Mouse (Mus musculus): ENCODE data around the gene Frrs1l. TPM values are rescaled to one million over a fixed set of nuclear protein-coding genes. Genes with fewer than 3 reads are reported as not detected.

Frrs1l gene
- total and polyA plus RNA-seq, 3 experiments = not detected

DNA sequence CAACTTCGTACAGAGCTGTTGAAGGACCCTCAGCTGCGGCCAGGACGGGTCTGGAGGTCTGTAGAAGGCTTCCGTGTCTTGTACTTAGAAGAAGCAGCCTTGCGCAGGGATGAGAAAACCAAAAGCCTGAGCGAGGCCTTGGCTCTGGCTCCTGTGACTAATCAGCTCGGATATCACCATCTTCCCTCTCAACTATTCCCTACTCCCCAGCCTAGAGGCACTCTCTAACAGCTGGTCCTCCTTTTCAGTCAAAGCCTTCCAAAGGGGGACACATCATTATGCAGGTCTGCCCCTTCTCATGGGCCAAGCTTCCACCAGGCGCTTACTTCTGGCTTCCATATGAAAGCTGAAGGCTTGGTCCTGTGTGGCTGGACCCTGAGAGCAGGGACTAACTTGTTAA is 13.7 kb upstream of the Frrs1l start:
- H3K4me1 ChIP-seq (ENCODE audit: control insufficient read depth in 1 of 2, insufficient read depth in 2 of 2) = peaks cover 0 to 4% of the 10 kb centered on the region in 2 experiments; a peak in 2 of 4 replicates
- H3K27ac ChIP-seq (ENCODE audit: insufficient read depth, low read depth) = no peak overlapping the region
- dilution Hi-C loops (cut with MboI; ENCODE audit: extremely low pct_ligation_motif_present, extremely low pct_unique_long_range_greater_than_20kb, low sequenced_read_pairs) = no loop called here
- in situ Hi-C loops (cut with MboI; ENCODE audit: low pct_ligation_motif_present, low pct_unique_long_range_greater_than_20kb, low sequenced_read_pairs) = no loop called here
- no peak overlapping the region for H3K4me3 ChIP-seq (replicated peaks in 1 of 3; ENCODE audit: low read depth in 2 of 3, low read length in 2 of 3, poor library complexity in 1 of 3)
- no peaks in the 10 kb centered on the region for H3K9me3 ChIP-seq (replicated peaks; ENCODE audit: low read length)
- H3K9ac ChIP-seq (ENCODE audit: insufficient read depth, low read depth) = no peak overlapping the region
- TF ChIP-seq ZC3H11A (IDR thresholded peaks at IDR 0.05; ENCODE audit: low read depth, low read length) (no peak), POLR2AphosphoS2 (IDR thresholded peaks at IDR 0.05; ENCODE audit: low read depth, low read length) (no peak), CTCF (conservative IDR thresholded peaks at IDR 0.05 in 1 of 2, IDR thresholded peaks at IDR 0.05 in 1 of 2; ENCODE audit: low read depth in 2 of 2, low read length in 2 of 2) (no peak), RAD21 (IDR thresholded peaks at IDR 0.05; ENCODE audit: low read depth, low read length) (no peak), TBP (conservative IDR thresholded peaks at IDR 0.05; ENCODE audit: low read depth, low read length) (no peak), RCOR1 (conservative IDR thresholded peaks at IDR 0.05; ENCODE audit: low read depth, low read length) (no peak)
- H3K4me2 ChIP-seq (ENCODE audit: insufficient read depth, low read depth, poor library complexity, severe bottlenecking) = no peak overlapping the region
- no peak for DNase-seq (ENCODE audit: extremely low read depth)
- no peaks in the 10 kb centered on the region for H3K27me3 ChIP-seq (replicated peaks)
- H3K36me3 ChIP-seq (replicated peaks in 1 of 2; ENCODE audit: control insufficient read depth in 1 of 2, insufficient read depth in 1 of 2, low read length in 1 of 2) = no peaks in the 10 kb centered on the region
- no peaks in the 10 kb centered on the region for H3K79me2 ChIP-seq (replicated peaks; ENCODE audit: control insufficient read depth, extremely low read depth, insufficient read depth, poor library complexity, severe bottlenecking)

DNA sequence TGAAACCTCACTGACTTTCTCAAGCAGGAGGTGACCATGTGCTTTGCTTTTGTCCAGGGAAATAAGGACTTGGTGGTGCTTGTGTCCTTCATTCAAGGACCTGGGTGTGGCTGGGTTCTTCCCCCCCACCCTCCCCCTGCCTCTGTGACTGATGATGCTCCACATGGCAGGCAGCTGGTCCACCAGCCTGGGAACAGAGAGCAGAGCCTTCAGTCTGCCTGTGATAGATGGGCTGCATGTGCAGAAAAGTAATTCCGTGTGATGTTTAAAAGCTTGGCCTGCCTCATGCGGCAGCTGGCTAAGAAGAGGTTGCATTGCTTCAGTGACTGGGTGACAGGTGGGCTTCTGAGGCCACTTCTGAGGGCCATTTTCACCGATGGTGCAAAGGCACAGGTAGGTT is 12.6 kb upstream of the Frrs1l start:
- no peak overlapping the region for H3K4me2 ChIP-seq (ENCODE audit: insufficient read depth, low read depth, poor library complexity, severe bottlenecking)
- in situ Hi-C loops (cut with MboI; ENCODE audit: low pct_ligation_motif_present, low pct_unique_long_range_greater_than_20kb, low sequenced_read_pairs) (no loop called here), dilution Hi-C loops (cut with MboI; ENCODE audit: extremely low pct_ligation_motif_present, extremely low pct_unique_long_range_greater_than_20kb, low sequenced_read_pairs) (no loop called here)
- no peak for DNase-seq (ENCODE audit: extremely low read depth)
- no peak overlapping the region for H3K27ac ChIP-seq (ENCODE audit: insufficient read depth, low read depth)
- H3K27me3 ChIP-seq (replicated peaks) = no peaks in the 10 kb centered on the region
- no peak overlapping the region for H3K9ac ChIP-seq (ENCODE audit: insufficient read depth, low read depth)
- H3K36me3 ChIP-seq (replicated peaks in 1 of 2; ENCODE audit: control insufficient read depth in 1 of 2, insufficient read depth in 1 of 2, low read length in 1 of 2) = no peaks in the 10 kb centered on the region
- H3K79me2 ChIP-seq (replicated peaks; ENCODE audit: control insufficient read depth, extremely low read depth, insufficient read depth, poor library complexity, severe bottlenecking) = no peaks in the 10 kb centered on the region
- H3K9me3 ChIP-seq (replicated peaks; ENCODE audit: low read length) = no peaks in the 10 kb centered on the region
- TF ChIP-seq MXI1 (IDR thresholded peaks at IDR 0.05; ENCODE audit: low read depth, low read length) (no peak), PAX5 (IDR thresholded peaks at IDR 0.05; ENCODE audit: low read length) (no peak), JUN (IDR thresholded peaks at IDR 0.05; ENCODE audit: insufficient read depth, low read depth, low read length) (no peak), UBTF (IDR thresholded peaks at IDR 0.05; ENCODE audit: low read depth, low read length) (no peak), KAT2A (IDR thresholded peaks at IDR 0.05; ENCODE audit: insufficient replicate concordance, low read length) (no peak), SMC3 (IDR thresholded peaks at IDR 0.05; ENCODE audit: low read depth, low read length) (no peak), EP300 (IDR thresholded peaks at IDR 0.05; ENCODE audit: low read length) (no peak), GABPA (IDR thresholded peaks at IDR 0.05; ENCODE audit: insufficient replicate concordance, low read depth, low read length) (no peak), HCFC1 (IDR thresholded peaks at IDR 0.05; ENCODE audit: low read depth, low read length) (no peak), TCF12 (IDR thresholded peaks at IDR 0.05; ENCODE audit: low read depth, low read length) (no peak), MAFK (IDR thresholded peaks at IDR 0.05; ENCODE audit: insufficient replicate concordance, low read length) (no peak), BHLHE40 (IDR thresholded peaks at IDR 0.05; ENCODE audit: low read depth, low read length) (no peak), ETS1 (conservative IDR thresholded peaks at IDR 0.05; ENCODE audit: low read depth, low read length) (no peak), IRF4 (IDR thresholded peaks at IDR 0.05; ENCODE audit: low read depth, low read length) (no peak), RCOR1 (conservative IDR thresholded peaks at IDR 0.05; ENCODE audit: low read depth, low read length) (no peak)
- H3K4me1 ChIP-seq (ENCODE audit: control insufficient read depth in 1 of 2, insufficient read depth in 2 of 2) = peaks cover 0 to 4% of the 10 kb centered on the region in 2 experiments; a peak in 2 of 4 replicates
- H3K4me3 ChIP-seq (replicated peaks in 1 of 3; ENCODE audit: low read depth in 2 of 3, low read length in 2 of 3, poor library complexity in 1 of 3) = no peak overlapping the region
